Mouse (Mus musculus) forebrain, embryonic 15.5 days (tissue): ENCODE results near the gene Grk6. TPM values are rescaled to one million over a fixed set of nuclear protein-coding genes. Genes with fewer than 3 reads are reported as not detected.

Experiments used
- ATAC-seq: fragments of 200-750 bp; cut with Nextera tagmentation; replicated peaks from 2 replicates; pipeline ENCODE4 v1.8.0; 2017; ENCODE audit warnings: mild to moderate bottlenecking, moderate TSS enrichment, moderate library complexity
- H3K27ac ChIP-seq: fragments of 300-500 bp; sonication (generic); replicated peaks from 2 replicates; pipeline ENCODE4 v1.5.1; 2015; ENCODE audit warnings: mild to moderate bottlenecking, inconsistent platforms
- H3K27me3 ChIP-seq: fragments of 300-500 bp; sonication (generic); 2 replicates; pipeline ENCODE4 v1.6.1; 2015; ENCODE audit warnings: inconsistent platforms
- H3K36me3 ChIP-seq: fragments of 300-500 bp; sonication (generic); 2 replicates; pipeline ENCODE4 v1.6.1; 2015; ENCODE audit warnings: mild to moderate bottlenecking, inconsistent platforms
- H3K4me1 ChIP-seq: fragments of 300-500 bp; sonication (generic); 2 replicates; pipeline ENCODE4 v1.6.1; 2015; ENCODE audit warnings: inconsistent platforms
- H3K4me2 ChIP-seq: fragments of 300-500 bp; sonication (generic); replicated peaks from 2 replicates; pipeline ENCODE4 v1.6.1; 2015; ENCODE audit warnings: mild to moderate bottlenecking, inconsistent platforms
- H3K4me3 ChIP-seq: fragments of 300-500 bp; sonication (generic); 2 replicates; pipeline ENCODE4 v1.5.1; 2015; ENCODE audit warnings: mild to moderate bottlenecking, inconsistent platforms
- H3K9ac ChIP-seq: fragments of 300-500 bp; sonication (generic); replicated peaks from 2 replicates; pipeline ENCODE4 v1.6.1; 2015; ENCODE audit warnings: mild to moderate bottlenecking, inconsistent platforms
- H3K9me3 ChIP-seq: fragments of 300-500 bp; sonication (generic); 2 replicates; pipeline ENCODE4 v1.6.1; 2016; ENCODE audit warnings: inconsistent platforms
- WGBS: fragments of 180-500 bp; shearing (Covaris S2); methylation state at CpG from one replicate; pipeline ENCODE4 v1.1.7; 2015; ENCODE audit warnings: mixed read lengths; 5-methylcytosine and 5-hydroxymethylcytosine counted together
- microRNA-seq: library from miRNA; unstranded; fragments of <30 nt; microRNA quantifications from one replicate; pipeline ENCODE4, GENCODE M21; 2016
- polyA plus RNA-seq: library from polyadenylated mRNA; unstranded; fragments of >200 nt; fragmentation: Nextera tagmentation; extraction: Ambion mirVana; gene quantifications from 2 replicates; pipeline ENCODE4 v1.2.1, GENCODE M21; 2015

Gene Grk6
- polyA plus RNA-seq, 1 experiment from 2014 or later, result 46.1 TPM

GRCm38 (mm10) chr13:55500575-55500974 lies 55.7 kb downstream of the Grk6 start:
- H3K36me3 ChIP-seq, result peaks cover 18% of the 10 kb centered on the region
- H3K27ac ChIP-seq, result no peak overlapping the region
- H3K9me3 ChIP-seq, result no peaks in the 10 kb centered on the region
- no peak overlapping the region for H3K9ac ChIP-seq
- no peaks in the 10 kb centered on the region for H3K27me3 ChIP-seq
- H3K4me3 ChIP-seq, result no peak overlapping the region
- peaks cover 19% of the 10 kb centered on the region for H3K4me1 ChIP-seq
- WGBS, result 82% methylated on average over 10 of the region's 10 CpGs
- H3K4me2 ChIP-seq, result no peak overlapping the region
- no peak for ATAC-seq

- no peak for ATAC-seq
- no peaks in the 10 kb centered on the region for H3K9me3 ChIP-seq
- no peaks in the 10 kb centered on the region for H3K27me3 ChIP-seq
- WGBS, result 83% methylated on average over 8 of the region's 8 CpGs
- peaks cover 33% of the 10 kb centered on the region for H3K36me3 ChIP-seq
- no peak overlapping the region for H3K4me3 ChIP-seq
- no peak overlapping the region for H3K9ac ChIP-seq
- no peak overlapping the region for H3K4me2 ChIP-seq
- peaks cover 7% of the 10 kb centered on the region for H3K4me1 ChIP-seq
- no peak overlapping the region for H3K27ac ChIP-seq
Observed at GRCm38 (mm10) chr13:55502405-55502804, 57.5 kb downstream of the Grk6 start.

- WGBS, result 86% methylated on average over 5 of the region's 5 CpGs
- Histone ChIP-seq H3K36me3 (peaks cover 42% of the 10 kb centered on the region), H3K9ac (no peak overlapping the region)
Observed at GRCm38 (mm10) chr13:55504390-55504789, 59.5 kb downstream of the Grk6 start.

GRCm38 (mm10) chr13:55505810-55506209 lies 60.9 kb downstream of the Grk6 start:
- WGBS, result 96% methylated on average over 9 of the region's 9 CpGs
- H3K27ac ChIP-seq, result no peak overlapping the region
- no peak overlapping the region for H3K4me2 ChIP-seq
- peaks cover 42% of the 10 kb centered on the region for H3K36me3 ChIP-seq
- ATAC-seq, result no peak
- no peak overlapping the region for H3K9ac ChIP-seq
- no peak overlapping the region for H3K4me3 ChIP-seq
- H3K27me3 ChIP-seq, result no peaks in the 10 kb centered on the region
- peaks cover 8% of the 10 kb centered on the region for H3K4me1 ChIP-seq
- no peaks in the 10 kb centered on the region for H3K9me3 ChIP-seq

More at GRCm38 (mm10) chr13:55504390-55504789, 59.5 kb downstream of the Grk6 start:
- Histone ChIP-seq H3K9me3 (no peaks in the 10 kb centered on the region), H3K27me3 (no peaks in the 10 kb centered on the region), H3K4me1 (no peaks in the 10 kb centered on the region), H3K4me2 (no peak overlapping the region), H3K27ac (no peak overlapping the region), H3K4me3 (no peak overlapping the region)
- ATAC-seq, result no peak

- Histone ChIP-seq H3K9ac (no peak overlapping the region), H3K36me3 (peaks cover 42% of the 10 kb centered on the region), H3K27me3 (no peaks in the 10 kb centered on the region), H3K4me1 (peaks cover 17% of the 10 kb centered on the region), H3K4me3 (no peak overlapping the region), H3K27ac (no peak overlapping the region), H3K4me2 (no peak overlapping the region), H3K9me3 (no peaks in the 10 kb centered on the region)
- no peak for ATAC-seq
- 87% methylated on average over 10 of the region's 10 CpGs for WGBS
Observed at GRCm38 (mm10) chr13:55506697-55507096, 61.8 kb downstream of the Grk6 start.

- no peak for ATAC-seq
- Histone ChIP-seq H3K27me3 (no peaks in the 10 kb centered on the region), H3K9ac (no peak overlapping the region), H3K36me3 (peaks cover 36% of the 10 kb centered on the region), H3K9me3 (no peaks in the 10 kb centered on the region), H3K27ac (no peak overlapping the region), H3K4me2 (no peak overlapping the region), H3K4me3 (no peak overlapping the region), H3K4me1 (peaks cover 27% of the 10 kb centered on the region)
- 54% methylated on average over 11 of the region's 11 CpGs for WGBS
Observed at GRCm38 (mm10) chr13:55507877-55508276, 63.0 kb downstream of the Grk6 start.

GRCm38 (mm10) chr13:55508531-55508930 lies 63.7 kb downstream of the Grk6 start:
- Histone ChIP-seq H3K4me2 (no peak overlapping the region), H3K27me3 (no peaks in the 10 kb centered on the region), H3K36me3 (peaks cover 33% of the 10 kb centered on the region), H3K27ac (no peak overlapping the region), H3K9ac (no peak overlapping the region), H3K4me1 (peaks cover 27% of the 10 kb centered on the region), H3K9me3 (no peaks in the 10 kb centered on the region), H3K4me3 (no peak overlapping the region)
- 94% methylated on average over 10 of the region's 10 CpGs for WGBS
- ATAC-seq, result no peak

GRCm38 (mm10) chr13:55510332-55510667 lies 65.4 kb downstream of the Grk6 start:
- no peak overlapping the region for H3K4me2 ChIP-seq
- no peak; the same call in 1 of the 2 replicates for ATAC-seq

More at GRCm38 (mm10) chr13:55510332-55510667, 65.4 kb downstream of the Grk6 start:
- H3K27me3 ChIP-seq, result no peaks in the 10 kb centered on the region
- 18% methylated on average over 3 of the region's 3 CpGs for WGBS
- peaks cover 27% of the 10 kb centered on the region for H3K36me3 ChIP-seq
- no peak overlapping the region for H3K4me3 ChIP-seq
- peaks cover 33% of the 10 kb centered on the region for H3K4me1 ChIP-seq
- H3K27ac ChIP-seq, result peak overlapping the region; percentile 82; the same call in 1 of the 2 replicates
- no peaks in the 10 kb centered on the region for H3K9me3 ChIP-seq
- H3K9ac ChIP-seq, result no peak overlapping the region

Small RNA genes within 50 kb of the gene (microRNA-seq; reads per million reads assigned to microRNA genes)
- gene Mir6943 (1.1 reads per million), gene Mir6944 (67.9 reads per million, percentile 48 among the genes with 10 or more reads in this experiment), gene Mir6945 (not detected)

Other genes starting within 250 kb of the Grk6 start
- 59.3 and 59.5 TPM in 2 replicates for gene Nsd1, start 235.3 kb upstream of the Grk6 start, polyA plus RNA-seq
- 303 and 314 TPM in 2 replicates for gene Prelid1, start 124.6 kb upstream of the Grk6 start, polyA plus RNA-seq
- 114 and 118 TPM in 2 replicates for gene Rab24, start 123.1 kb upstream of the Grk6 start, polyA plus RNA-seq
- gene Mxd3, start 115.2 kb upstream of the Grk6 start, polyA plus RNA-seq, result 28.9 and 30.0 TPM in 2 replicates
- gene Lman2, start 82.3 kb upstream of the Grk6 start, polyA plus RNA-seq, result 56.7 and 58.0 TPM in 2 replicates
- 0.37 and 0.81 TPM in 2 replicates for gene Rgs14, start 75.3 kb upstream of the Grk6 start, polyA plus RNA-seq
- gene Slc34a1, start 46.9 kb upstream of the Grk6 start, polyA plus RNA-seq, result not detected in 2 replicates
- 0.63 TPM in 1 of 2 replicates, not detected in the other for gene Pfn3, start 29.8 kb upstream of the Grk6 start, polyA plus RNA-seq
- gene F12, start 18.3 kb upstream of the Grk6 start, polyA plus RNA-seq, result 0.09 TPM in 1 of 2 replicates, not detected in the other
- 3.2 and 3.4 TPM in 2 replicates for gene Prr7, start 19.2 kb downstream of the Grk6 start, polyA plus RNA-seq
- gene Dbn1, start 43.0 kb downstream of the Grk6 start, polyA plus RNA-seq, result 732 and 750 TPM in 2 replicates
- gene Pdlim7, start 68.6 kb downstream of the Grk6 start, polyA plus RNA-seq, result 135 and 138 TPM in 2 replicates
- gene Dok3, start 84.2 kb downstream of the Grk6 start, polyA plus RNA-seq, result 3.6 and 4.0 TPM in 2 replicates
- 67.2 and 68.4 TPM in 2 replicates for gene Ddx41, start 91.6 kb downstream of the Grk6 start, polyA plus RNA-seq
- 62.4 and 64.3 TPM in 2 replicates for gene Fam193b, start 126.0 kb downstream of the Grk6 start, polyA plus RNA-seq
- 95.0 and 113 TPM in 2 replicates for gene Tmed9, start 128.7 kb downstream of the Grk6 start, polyA plus RNA-seq
- gene B4galt7, start 154.8 kb downstream of the Grk6 start, polyA plus RNA-seq, result 36.2 and 39.0 TPM in 2 replicates
- 97.2 and 97.4 TPM in 2 replicates for gene Caml, start 177.9 kb downstream of the Grk6 start, polyA plus RNA-seq
- gene Ddx46, start 190.0 kb downstream of the Grk6 start, polyA plus RNA-seq, result 33.8 TPM in 2 replicates
- 70.6 and 70.8 TPM in 2 replicates for gene B230219D22Rik, start 248.1 kb downstream of the Grk6 start, polyA plus RNA-seq